Mouse (Mus musculus): Measurements from ENCODE around the gene Hkdc1.

The Hkdc1 gene

DNA sequence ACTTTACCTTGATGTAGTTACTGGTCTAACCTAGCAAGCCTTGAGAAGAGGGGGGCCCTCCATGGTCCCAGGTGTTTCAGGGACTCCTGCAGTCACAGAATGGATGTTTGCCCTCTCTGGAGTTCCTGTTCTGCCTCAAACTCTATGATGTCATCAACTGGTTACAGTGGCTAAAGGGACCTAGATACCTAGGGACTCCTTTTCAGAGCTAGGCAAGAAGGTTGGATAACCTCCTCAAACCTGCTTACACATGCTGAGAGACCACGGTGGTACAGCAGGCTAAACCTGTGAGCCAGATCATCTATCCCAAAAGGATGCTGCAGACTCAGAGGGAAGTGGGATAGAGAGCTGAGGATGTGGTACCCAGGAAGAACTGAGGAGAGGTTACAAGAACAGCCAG is 42.5 kb downstream of the Hkdc1 start, which contains the start of gene Hk1:
Gene Hk1, minus strand, starts transcription at position 101 of the 400 bp plus-strand sequence.
- DNase-seq, result no peak

- DNase-seq, result no peak
Measured at GRCm38 (mm10) chr10:62358827-62359226, 63.5 kb downstream of the Hkdc1 start.

DNA sequence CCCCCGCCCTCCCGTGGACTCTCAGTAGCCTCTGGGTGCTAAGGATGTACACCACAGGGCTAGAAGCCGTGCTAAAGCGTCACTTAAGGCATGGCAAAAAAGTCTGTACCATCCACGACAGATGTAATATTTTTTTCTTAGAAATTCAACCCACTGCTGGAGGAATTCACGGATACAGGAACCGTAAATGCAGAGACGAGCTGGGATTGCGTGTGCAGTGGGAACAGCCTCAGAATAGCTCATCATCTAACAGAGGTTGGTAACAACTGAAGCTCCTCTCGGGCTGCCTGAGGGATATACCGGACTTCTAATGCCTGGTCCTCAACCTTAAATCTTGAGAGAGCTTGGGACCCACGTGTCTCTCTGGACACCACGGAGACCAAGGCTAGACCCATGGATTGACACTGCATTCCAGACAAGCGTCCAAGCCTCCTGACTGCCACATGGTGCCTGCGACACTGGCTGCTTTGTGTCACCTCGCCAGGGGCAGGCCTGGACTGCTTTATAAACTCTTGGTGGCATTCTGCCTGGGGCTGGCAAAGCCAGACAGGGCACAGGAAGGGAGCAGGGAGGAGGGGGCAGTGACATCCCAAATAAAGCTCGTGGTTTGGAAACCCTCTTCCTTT is 66.1 kb downstream of the Hkdc1 start:
- DNase-seq, result peak; percentile 18

GRCm38 (mm10) chr10:62345147-62345546 is 77.1 kb downstream of the Hkdc1 start:
- DNase-seq, result no peak

DNA sequence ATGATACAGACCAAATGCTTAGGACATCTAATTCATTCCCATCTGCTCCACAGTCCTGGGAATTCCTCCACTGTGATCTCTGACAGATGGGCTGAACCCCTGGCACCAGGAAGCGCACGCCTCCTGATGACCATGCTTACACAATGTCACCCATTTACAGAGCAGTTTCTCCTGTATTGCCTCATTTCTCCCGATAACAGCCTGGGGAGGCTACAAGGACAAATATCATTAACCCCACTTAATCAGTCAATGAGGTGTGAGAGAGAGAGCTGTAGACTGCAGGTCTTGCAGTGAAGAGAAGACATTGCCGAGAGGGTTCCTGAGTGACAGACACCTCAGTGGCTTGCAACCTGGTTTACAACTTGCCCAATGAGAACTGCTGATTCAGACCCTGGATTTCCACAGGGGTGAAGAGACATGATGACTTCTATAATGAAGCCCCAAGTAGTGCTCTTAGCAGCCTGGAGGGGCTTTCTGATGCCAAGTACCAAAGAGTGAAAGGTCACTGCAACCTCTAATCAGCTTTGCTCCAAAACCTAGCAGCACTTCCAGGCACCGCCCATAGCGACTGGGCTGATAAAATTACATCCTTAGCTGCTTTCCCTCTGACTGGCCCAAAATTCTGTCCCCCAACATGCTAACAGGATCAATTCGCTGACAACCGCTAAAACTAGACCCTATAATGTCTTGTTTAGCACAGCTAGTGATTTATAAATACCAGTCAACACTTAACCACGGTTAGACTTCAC is 78.1 kb downstream of the Hkdc1 start:
- DNase-seq, result no peak

- peak; percentile 16 for DNase-seq
Measured at GRCm38 (mm10) chr10:62342512-62342911, 79.8 kb downstream of the Hkdc1 start.

GRCm38 (mm10) chr10:62341956-62342355 is 80.3 kb downstream of the Hkdc1 start:
- no peak for DNase-seq

- DNase-seq, result peak; percentile 35
Measured at GRCm38 (mm10) chr10:62340991-62341390, 81.3 kb downstream of the Hkdc1 start.

DNA sequence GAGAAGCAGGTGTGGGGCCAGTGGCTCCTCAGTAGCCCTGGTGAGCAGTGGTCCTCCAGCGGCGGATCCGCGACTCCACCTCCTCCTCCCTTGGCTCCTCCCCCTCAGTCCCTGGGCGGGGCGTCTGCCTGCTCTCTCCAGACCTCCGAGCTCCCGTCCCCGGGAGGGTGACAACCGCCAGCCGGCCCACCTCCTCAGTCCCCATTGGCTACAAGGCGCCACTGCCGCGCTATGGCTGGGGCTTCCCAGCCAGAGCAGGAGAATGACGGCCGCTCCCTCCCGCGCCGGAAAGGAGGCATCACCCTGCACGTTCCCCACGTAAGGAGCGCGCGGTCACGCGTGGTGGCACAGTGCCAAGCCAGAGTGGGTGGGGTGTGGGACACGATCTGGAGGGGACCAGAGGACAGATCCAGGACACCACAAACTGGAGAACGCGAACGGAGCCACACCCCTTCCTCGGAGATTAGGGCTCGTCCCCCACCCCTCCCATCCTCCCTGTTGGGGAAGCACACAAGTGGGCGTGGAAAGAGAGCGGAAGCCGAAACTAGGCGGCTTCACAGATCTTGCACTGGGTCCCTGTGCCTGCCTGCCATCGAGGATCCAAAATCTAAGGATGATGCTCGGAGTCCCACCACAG is 82.1 kb downstream of the Hkdc1 start:
- peak; percentile 95 for DNase-seq

DNA sequence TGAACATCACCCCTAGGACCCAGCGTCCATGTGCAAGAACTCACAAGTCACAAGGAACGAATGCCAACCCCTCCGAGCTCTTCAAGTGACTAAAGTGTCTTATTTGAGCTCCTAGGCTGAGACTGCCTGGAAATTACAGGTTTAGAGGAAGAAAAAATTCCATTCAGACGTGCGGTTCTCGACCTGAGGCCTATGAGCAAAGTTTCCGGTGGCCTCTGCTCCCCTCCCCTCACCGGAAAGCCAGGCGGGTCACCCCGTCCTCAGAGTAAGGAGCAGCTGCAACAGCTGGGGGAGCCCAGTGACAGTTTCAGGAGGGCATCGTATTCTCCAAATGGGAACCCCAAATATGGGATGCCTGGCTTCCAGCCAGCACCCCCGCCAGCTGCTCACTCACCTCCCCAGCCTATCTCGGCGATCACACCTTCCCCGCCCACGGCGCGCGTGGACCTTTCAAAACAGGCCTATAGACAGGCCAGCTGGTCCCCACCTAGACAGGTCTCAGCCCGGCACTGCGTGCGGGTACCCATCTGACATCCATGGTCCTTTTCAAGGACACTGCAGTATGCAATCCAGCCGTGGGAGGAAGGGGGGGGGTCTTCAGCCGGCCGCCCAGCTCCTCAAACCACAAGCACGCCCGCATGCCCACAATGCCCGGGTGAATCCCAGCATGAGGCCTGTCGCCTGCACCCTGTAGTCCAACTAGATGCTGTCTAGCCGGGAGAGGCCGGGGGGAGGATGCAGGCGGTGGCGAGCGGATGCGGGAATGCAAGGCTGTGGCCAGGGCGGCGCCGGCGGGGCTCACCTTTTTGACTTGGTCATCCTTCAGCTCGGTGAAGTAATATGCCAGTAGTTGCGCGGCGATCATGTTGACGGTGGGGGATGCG is 82.8 kb downstream of the Hkdc1 start:
- peak; percentile 64 for DNase-seq

GRCm38 (mm10) chr10:62338626-62339025 is 83.7 kb downstream of the Hkdc1 start:
- peak; percentile 26 for DNase-seq

- DNase-seq, result peak; percentile 26
Measured at GRCm38 (mm10) chr10:62338176-62338575, 84.1 kb downstream of the Hkdc1 start.

DNA sequence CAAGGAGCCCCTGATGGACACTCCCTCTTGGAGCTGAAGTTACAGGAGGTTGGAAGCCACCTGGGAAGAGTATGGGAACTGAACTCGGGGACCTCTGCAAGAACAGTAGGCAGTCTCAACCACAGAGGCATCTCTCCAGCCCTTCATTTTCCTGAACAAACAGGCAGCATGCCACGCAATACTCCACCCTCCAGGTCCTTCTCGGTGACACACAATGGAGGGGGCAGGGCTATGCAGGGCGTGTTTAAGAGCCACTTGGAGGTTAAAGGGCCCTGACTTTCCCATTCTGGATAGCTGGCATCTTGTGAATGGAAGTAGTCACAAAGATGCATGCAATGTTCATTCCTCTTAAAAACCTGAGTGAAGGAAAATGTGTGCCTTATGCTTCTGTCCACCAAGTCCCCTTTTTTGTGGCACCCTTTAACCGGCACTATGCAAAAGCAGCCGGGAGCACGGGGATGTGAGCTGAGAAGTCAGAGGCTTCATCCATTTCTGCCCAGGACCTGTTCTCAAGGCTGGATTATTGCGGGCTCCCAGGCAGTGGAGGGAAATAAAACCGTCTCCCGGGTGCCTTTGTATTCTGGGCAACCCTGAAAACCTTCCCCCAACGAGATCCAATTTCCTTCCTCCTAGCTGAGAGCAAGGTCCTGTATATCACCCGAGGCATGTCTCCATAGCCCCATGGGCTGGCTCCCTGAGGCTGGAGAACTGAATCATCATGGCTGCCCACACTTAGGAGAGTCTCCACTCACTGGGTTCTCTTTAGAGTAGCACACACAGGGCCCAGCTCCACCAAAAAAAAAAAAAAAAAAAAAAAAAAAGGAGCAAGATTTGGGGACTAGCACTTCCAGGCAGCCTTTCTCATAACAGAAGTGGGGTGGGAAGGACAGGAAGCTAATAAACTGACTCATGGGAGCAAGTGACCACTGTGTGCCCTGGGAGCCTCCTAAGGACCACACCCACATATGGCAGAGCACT is 85.4 kb downstream of the Hkdc1 start:
- peak; percentile 23 for DNase-seq

DNA sequence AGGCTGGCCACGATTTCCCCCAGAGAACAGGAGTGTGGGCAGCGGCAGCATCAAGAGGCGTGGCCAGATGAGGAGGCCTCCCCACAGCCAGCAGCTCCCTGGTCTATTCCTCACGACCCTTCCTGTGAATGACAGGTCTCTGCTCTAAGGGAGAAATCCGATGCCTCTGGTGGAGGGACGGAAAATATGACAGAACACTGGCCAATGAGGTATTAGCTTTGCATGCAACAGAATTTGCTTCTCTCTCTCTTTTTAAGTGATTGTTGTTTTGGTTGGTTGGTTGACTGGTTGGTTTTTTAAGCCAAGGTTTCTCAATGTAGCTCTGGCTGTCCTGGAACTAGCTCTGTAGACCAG is 86.9 kb downstream of the Hkdc1 start:
- no peak for DNase-seq

DNA sequence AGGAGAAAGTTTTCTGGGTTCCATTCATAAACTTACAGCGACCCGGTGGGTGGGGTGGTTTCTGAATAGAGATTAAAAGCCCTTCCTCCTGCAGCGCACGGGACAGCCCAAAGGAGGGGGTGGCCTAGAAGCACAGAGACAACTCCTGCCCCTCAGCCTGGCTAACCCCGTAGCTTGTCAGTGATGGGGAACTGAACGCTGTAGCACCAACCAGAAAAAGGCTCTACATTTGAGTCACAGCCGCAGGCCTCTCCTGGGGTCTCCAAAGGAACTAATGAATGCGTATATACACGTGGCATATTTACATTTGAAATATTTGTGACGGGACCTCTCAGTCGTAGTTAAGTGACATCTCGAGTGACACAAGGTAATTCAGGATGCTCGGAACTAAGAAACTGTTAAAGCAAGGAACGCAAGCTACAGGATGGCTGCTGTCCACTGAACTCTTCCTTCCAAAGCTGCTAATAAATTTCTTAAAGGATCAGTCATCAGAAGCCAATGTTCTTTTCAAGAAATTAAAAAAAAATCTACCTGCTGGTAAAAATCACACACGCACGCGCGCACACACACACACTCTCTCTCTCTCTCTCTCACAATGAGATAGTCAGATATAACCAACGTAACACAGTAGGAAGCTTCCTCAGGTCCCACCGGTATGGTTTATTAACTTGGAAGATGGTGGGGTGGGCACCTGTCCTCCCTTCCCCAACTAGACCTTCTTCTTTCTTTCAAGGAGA is 87.4 kb downstream of the Hkdc1 start:
- peak; percentile 15 for DNase-seq

DNA sequence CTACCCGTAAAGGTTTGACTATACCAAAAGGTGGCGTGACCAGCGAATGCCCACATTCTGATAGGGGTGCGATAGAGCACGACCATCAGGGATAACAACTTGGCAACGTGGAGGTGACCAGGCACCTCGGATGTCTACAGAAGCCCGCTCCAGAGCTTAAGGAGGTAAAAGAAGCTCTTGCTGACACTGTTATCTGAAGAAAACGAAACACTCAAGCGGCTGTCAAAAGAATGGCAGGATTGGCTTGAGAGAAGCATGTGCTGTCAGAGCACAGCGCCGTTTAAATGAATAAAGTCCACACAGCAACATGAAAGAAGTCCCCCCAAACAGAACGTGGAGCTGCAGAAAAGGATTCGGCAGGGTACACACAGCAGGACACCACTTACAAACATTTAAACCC is 89.0 kb downstream of the Hkdc1 start:
- peak; percentile 20 for DNase-seq
